ENCODE assay signal across 8 mouse cellular contexts in the genomic region with DNA sequence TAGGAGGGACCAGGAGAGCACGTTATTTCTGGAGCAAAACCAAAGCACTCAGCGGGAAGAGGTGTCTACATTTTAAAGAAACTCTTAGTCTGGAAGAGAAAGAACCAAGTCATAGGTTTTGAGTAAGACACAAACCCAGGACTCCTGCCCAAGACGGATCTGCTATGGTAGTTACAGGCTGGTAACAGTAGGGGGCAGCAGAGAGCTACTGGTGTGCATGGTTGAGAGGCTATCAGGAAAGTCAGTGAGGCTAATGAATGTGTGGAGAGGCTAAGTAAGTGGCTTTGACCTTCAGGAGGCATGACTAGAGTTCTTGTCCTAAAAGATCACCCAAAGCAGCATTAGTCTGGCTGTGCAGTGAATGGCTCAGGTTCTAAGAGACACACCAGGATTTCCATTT. TPM values are rescaled to one million over a fixed set of nuclear protein-coding genes. Genes with fewer than 3 reads are reported as not detected.
DNase-seq lines count a peak whose midpoint lies in the region; ATAC-seq and TF ChIP-seq lines count a peak whose summit lies in the region.

No protein-coding gene starts in this region.

- TF ChIP-seq CTCF in kidney, postnatal 0 days (IDR thresholded peaks at IDR 0.05; ENCODE audit: low read depth): peak; percentile 94

- no peak for TF ChIP-seq POLR2A in limb, embryonic 14.5 days (IDR thresholded peaks at IDR 0.05; ENCODE audit: borderline replicate concordance, extremely low read depth, insufficient read depth, insufficient read length)

- H3K27ac ChIP-seq in kidney, postnatal 0 days: no peak overlapping the region
- no peak overlapping the region for H3K27ac ChIP-seq in limb, embryonic 14.5 days (replicated peaks; ENCODE audit: low read depth, low read length)

- peak; percentile 8 to 25 for DNase-seq in urinary bladder, adult 18-20 months (ENCODE audit: low spot score in 2 of 2)
- DNase-seq in urinary bladder, postnatal 10 days (ENCODE audit: low spot score): no peak
- DNase-seq in cerebellum, adult 11-12 months: peak; percentile 69
- peak; percentile 11 to 42 for DNase-seq in frontal cortex, postnatal 10 days (ENCODE audit: low spot score in 2 of 2)
- DNase-seq in kidney, postnatal 0 days (ENCODE audit: low spot score): peak; percentile 55
- peak; percentile 25 for DNase-seq in limb, embryonic 14.5 days (ENCODE audit: low spot score)
- peak; percentile 71 for DNase-seq in right cerebral cortex, adult 18-20 months

- no peaks in the 10 kb centered on the region for H3K27me3 ChIP-seq in kidney, postnatal 0 days (ENCODE audit: insufficient read depth, low read length)
- no peaks in the 10 kb centered on the region for H3K27me3 ChIP-seq in limb, embryonic 14.5 days (ENCODE audit: control insufficient read depth, insufficient read depth, low read length)

- no peak overlapping the region for H3K4me2 ChIP-seq in kidney, postnatal 0 days (ENCODE audit: low read length)
- H3K4me2 ChIP-seq in limb, embryonic 14.5 days (replicated peaks; ENCODE audit: low read depth, low read length, severe bottlenecking): no peak overlapping the region

- WGBS in kidney, postnatal 0 days: 7% methylated on average over 3 of the region's 3 CpGs
- 10% methylated on average over 3 of the region's 3 CpGs for WGBS in limb, embryonic 14.5 days

- no peaks in the 10 kb centered on the region for H3K9me3 ChIP-seq in kidney, postnatal 0 days (replicated peaks; ENCODE audit: low read length)
- no peaks in the 10 kb centered on the region for H3K9me3 ChIP-seq in limb, embryonic 14.5 days (ENCODE audit: control insufficient read depth, low read length)

- no peaks in the 10 kb centered on the region for H3K4me1 ChIP-seq in kidney, postnatal 0 days (replicated peaks; ENCODE audit: insufficient read depth, low read length)
- no peaks in the 10 kb centered on the region for H3K4me1 ChIP-seq in limb, embryonic 14.5 days (ENCODE audit: control insufficient read depth, insufficient read depth, low read length)

- H3K4me3 ChIP-seq in kidney, postnatal 0 days (replicated peaks; ENCODE audit: low read depth, low read length): no peak overlapping the region
- no peak overlapping the region for H3K4me3 ChIP-seq in limb, embryonic 14.5 days (replicated peaks; ENCODE audit: low read length)

- H3K9ac ChIP-seq in kidney, postnatal 0 days (ENCODE audit: low read depth, low read length): no peak overlapping the region
- H3K9ac ChIP-seq in limb, embryonic 14.5 days (ENCODE audit: low read depth, low read length, severe bottlenecking): no peak overlapping the region

- no peaks in the 10 kb centered on the region for H3K36me3 ChIP-seq in kidney, postnatal 0 days (ENCODE audit: insufficient read depth, low read length)
- no peaks in the 10 kb centered on the region for H3K36me3 ChIP-seq in limb, embryonic 14.5 days (ENCODE audit: control insufficient read depth, insufficient read depth, low read length)

- ATAC-seq in kidney, postnatal 0 days (replicated peaks; ENCODE audit: low FRiP score, low read depth): peak; percentile 52; the same call in 1 of the 2 replicates
- peak; percentile 62; the same call in 1 of the 2 replicates for ATAC-seq in limb, embryonic 14.5 days (ENCODE audit: low FRiP score, low read depth)
- ATAC-seq in erythroblast, adult 5-6 weeks (replicated peaks; ENCODE audit: low FRiP score, poor library complexity, severe bottlenecking): no peak; the same call in 1 of the 2 replicates

RNA-seq across cellular contexts. Expression of gene Fam135a, which starts 37.0 kb away (rescaled TPM):
- polyA plus RNA-seq in kidney, postnatal 0 days (2015; fragmentation: Nextera tagmentation; extraction: Ambion mirVana): 21.8 and 22.5 TPM in 2 replicates
- 50.8 and 55.1 TPM in 2 replicates for polyA plus RNA-seq in limb, embryonic 14.5 days (2012; rRNA removed)
- 30.3 and 37.5 TPM in 2 replicates for polyA plus RNA-seq in limb, embryonic 14.5 days (2014; fragmentation: Nextera tagmentation; extraction: Ambion mirVana)
- total RNA-seq in erythroblast, adult 5-6 weeks (2015; ENCODE audit: low replicate concordance): not detected in 2 replicates
- 0.94 TPM in 1 of 2 replicates, not detected in the other for total RNA-seq in erythroblast, adult 5-6 weeks (2017; ENCODE audit: low replicate concordance)

RNA-seq across cellular contexts. Expression of gene Col9a1, which starts 40.3 kb away (rescaled TPM):
- 5.5 and 6.3 TPM in 2 replicates for polyA plus RNA-seq in kidney, postnatal 0 days (2015; fragmentation: Nextera tagmentation; extraction: Ambion mirVana)
- polyA plus RNA-seq in limb, embryonic 14.5 days (2012; rRNA removed): 252 and 268 TPM in 2 replicates
- 139 and 151 TPM in 2 replicates for polyA plus RNA-seq in limb, embryonic 14.5 days (2014; fragmentation: Nextera tagmentation; extraction: Ambion mirVana)
- not detected in 2 replicates for total RNA-seq in erythroblast, adult 5-6 weeks (2015; ENCODE audit: low replicate concordance)
- total RNA-seq in erythroblast, adult 5-6 weeks (2017; ENCODE audit: low replicate concordance): not detected in 2 replicates

Comparison
In these comparisons a context has a peak if more than half of its experiments do, and no peak if none do; other contexts are left out.
1. RNA of gene Col9a1, which starts 40.3 kb away (polyA plus RNA-seq): 139 to 268 TPM in limb, embryonic 14.5 days; 5.5 to 6.3 TPM in kidney, postnatal 0 days; every median in the first group is over 10 times any median in the second.